Comparison of ENCODE assay signal across 8 mouse cellular contexts in the genomic region with DNA sequence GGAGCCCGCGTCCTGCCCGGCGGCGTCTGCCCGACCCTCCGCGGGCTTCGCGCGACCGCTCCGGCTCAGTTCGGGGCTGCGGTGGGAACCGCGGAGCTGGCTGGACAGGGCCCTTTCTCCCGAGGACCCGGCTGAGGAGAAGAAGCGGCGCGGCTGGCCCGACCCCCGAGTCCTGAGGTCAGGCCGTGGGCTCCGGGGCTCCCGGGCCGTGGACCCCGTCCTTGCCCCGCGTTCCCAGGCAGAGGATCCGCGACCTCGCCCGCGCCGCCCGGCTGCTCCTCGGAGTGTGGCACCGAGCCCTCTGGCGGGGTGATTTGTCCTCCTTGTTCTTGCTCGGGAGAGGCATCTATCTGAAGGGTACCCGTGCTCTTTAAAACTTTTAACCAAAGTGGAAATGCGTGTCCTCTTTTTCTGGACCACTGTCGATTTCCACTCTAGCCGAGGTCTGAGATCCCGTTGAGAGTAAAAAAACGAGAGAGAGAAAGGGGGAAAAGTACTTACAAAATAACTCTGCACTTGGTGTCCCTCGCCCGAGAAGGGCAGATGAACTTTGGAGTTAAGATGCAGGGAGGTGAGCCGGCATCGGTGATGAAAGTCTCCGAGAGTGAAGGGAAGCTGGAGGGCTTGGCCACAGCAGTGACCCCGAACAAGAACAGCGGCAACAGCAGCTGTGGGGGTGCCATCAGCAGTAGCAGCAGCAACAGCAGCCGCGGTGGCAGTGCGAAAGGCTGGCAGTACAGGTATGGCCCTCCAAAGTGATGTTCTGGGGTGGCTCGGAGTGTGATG. TPM values are rescaled to one million over a fixed set of nuclear protein-coding genes. Genes with fewer than 3 reads are reported as not detected.
DNase-seq lines count a peak whose midpoint lies in the region; ATAC-seq lines count a peak whose summit lies in the region.

No protein-coding gene starts in this region.

- H3K4me1 ChIP-seq in embryonic facial prominence, embryonic 15.5 days = peaks cover 15% of the 10 kb centered on the region
- H3K4me1 ChIP-seq in heart, embryonic 13.5 days = peaks cover 30% of the 10 kb centered on the region
- H3K4me1 ChIP-seq in kidney, embryonic 16.5 days (ENCODE audit: insufficient read depth, low read length) = peaks cover 14% of the 10 kb centered on the region

- peak; percentile 52 for DNase-seq in embryo, embryonic 10 days (ENCODE audit: low spot score)
- DNase-seq in embryo, embryonic 9.5 days (ENCODE audit: extremely low spot score) = no peak
- peak; percentile 46 for DNase-seq in brain, adult 2 months (ENCODE audit: low read depth, low spot score)
- DNase-seq in lung, postnatal 25 days (ENCODE audit: low spot score) = peak; percentile 22
- DNase-seq in spleen, adult 12 weeks (ENCODE audit: low spot score) = peak; percentile 47

- no peaks in the 10 kb centered on the region for H3K27me3 ChIP-seq in embryonic facial prominence, embryonic 15.5 days
- H3K27me3 ChIP-seq in heart, embryonic 13.5 days (replicated peaks) = no peaks in the 10 kb centered on the region
- no peaks in the 10 kb centered on the region for H3K27me3 ChIP-seq in kidney, embryonic 16.5 days (ENCODE audit: insufficient read depth, low read length)

- no peaks in the 10 kb centered on the region for H3K36me3 ChIP-seq in embryonic facial prominence, embryonic 15.5 days
- H3K36me3 ChIP-seq in heart, embryonic 13.5 days = peaks cover 3% of the 10 kb centered on the region; the same call in 1 of the 2 replicates
- H3K36me3 ChIP-seq in kidney, embryonic 16.5 days (ENCODE audit: insufficient read depth, low read length) = no peaks in the 10 kb centered on the region

- peak overlapping the region; percentile 91 for H3K27ac ChIP-seq in embryonic facial prominence, embryonic 15.5 days (replicated peaks)
- H3K27ac ChIP-seq in heart, embryonic 13.5 days (replicated peaks) = peak overlapping the region; percentile 95
- peak overlapping the region; percentile 94 for H3K27ac ChIP-seq in kidney, embryonic 16.5 days (ENCODE audit: low read length)

- peak overlapping the region; percentile 81 for H3K4me3 ChIP-seq in embryonic facial prominence, embryonic 15.5 days (replicated peaks)
- peak overlapping the region; percentile 80 for H3K4me3 ChIP-seq in heart, embryonic 13.5 days
- peak overlapping the region; percentile 94 for H3K4me3 ChIP-seq in kidney, embryonic 16.5 days (ENCODE audit: low read length)

- H3K4me2 ChIP-seq in embryonic facial prominence, embryonic 15.5 days (replicated peaks) = peak overlapping the region; percentile 88
- H3K4me2 ChIP-seq in heart, embryonic 13.5 days = peak overlapping the region; percentile 86
- H3K4me2 ChIP-seq in kidney, embryonic 16.5 days (replicated peaks; ENCODE audit: low read depth, low read length) = peak overlapping the region; percentile 73

- peak overlapping the region; percentile 98 for H3K9ac ChIP-seq in embryonic facial prominence, embryonic 15.5 days
- H3K9ac ChIP-seq in heart, embryonic 13.5 days = peak overlapping the region; percentile 97
- peak overlapping the region; percentile 98 for H3K9ac ChIP-seq in kidney, embryonic 16.5 days (replicated peaks; ENCODE audit: low read length)

- H3K9me3 ChIP-seq in embryonic facial prominence, embryonic 15.5 days (replicated peaks) = no peaks in the 10 kb centered on the region
- no peaks in the 10 kb centered on the region for H3K9me3 ChIP-seq in heart, embryonic 13.5 days
- H3K9me3 ChIP-seq in kidney, embryonic 16.5 days (ENCODE audit: low read length) = no peaks in the 10 kb centered on the region

- peak; percentile 71 for ATAC-seq in embryonic facial prominence, embryonic 15.5 days (ENCODE audit: insufficient number of reproducible peaks, low FRiP score, low TSS enrichment, low read depth)
- ATAC-seq in heart, embryonic 13.5 days (ENCODE audit: extremely low read depth, insufficient number of reproducible peaks, low FRiP score, low TSS enrichment) = peak; percentile 56; the same call in 1 of the 2 replicates
- peak; percentile 83 for ATAC-seq in kidney, embryonic 16.5 days (ENCODE audit: low FRiP score, low TSS enrichment)

- under 1% methylated on average over 58 of the region's 59 CpGs for WGBS in embryonic facial prominence, embryonic 15.5 days
- WGBS in heart, embryonic 13.5 days = under 1% methylated on average over 56 of the region's 59 CpGs
- under 1% methylated on average over 56 of the region's 59 CpGs for WGBS in kidney, embryonic 16.5 days

RNA-seq across cellular contexts. Expression of gene Osbpl11, which starts 0.6 kb away (rescaled TPM):
- 17.6 and 18.4 TPM in 2 replicates for polyA plus RNA-seq in embryonic facial prominence, embryonic 15.5 days (2015; fragmentation: Nextera tagmentation; extraction: Ambion mirVana)
- 12.5 and 12.7 TPM in 2 replicates for polyA plus RNA-seq in heart, embryonic 13.5 days (2015; fragmentation: Nextera tagmentation; extraction: Ambion mirVana)
- polyA plus RNA-seq in kidney, embryonic 16.5 days (2015; fragmentation: Nextera tagmentation; extraction: Ambion mirVana) = 15.3 and 15.8 TPM in 2 replicates
